Mouse (Mus musculus) embryonic facial prominence, embryonic 11.5 days (tissue): ENCODE results near the gene Kyat1. TPM values are rescaled to one million over a fixed set of nuclear protein-coding genes. Genes with fewer than 3 reads are reported as not detected.

Experiments
- polyA plus RNA-seq: library from polyadenylated mRNA; unstranded; fragments of >200 nt; fragmentation: Nextera tagmentation; extraction: Ambion mirVana; gene quantifications from 2 replicates; pipeline ENCODE4 v1.2.1, GENCODE M21; 2014

Kyat1 gene
- polyA plus RNA-seq, 1 experiment from 2014 or later: 6.7 TPM

Other genes with a start within 250 kb of the Kyat1 start
- 104 and 108 TPM in 2 replicates for gene Sptan1, start 240.3 kb downstream of the Kyat1 start, polyA plus RNA-seq
- gene Wdr34, start 157.0 kb downstream of the Kyat1 start, polyA plus RNA-seq: 29.7 and 29.8 TPM in 2 replicates
- 705 and 768 TPM in 2 replicates for gene Set, start 148.5 kb downstream of the Kyat1 start, polyA plus RNA-seq
- 7.8 and 8.8 TPM in 2 replicates for gene Pkn3, start 128.2 kb downstream of the Kyat1 start, polyA plus RNA-seq
- 30.9 and 31.6 TPM in 2 replicates for gene Zdhhc12, start 112.2 kb downstream of the Kyat1 start, polyA plus RNA-seq
- gene Zer1, start 81.3 kb downstream of the Kyat1 start, polyA plus RNA-seq: 5.2 and 5.3 TPM in 2 replicates
- gene Tbc1d13, start 72.1 kb downstream of the Kyat1 start, polyA plus RNA-seq: 11.0 and 14.1 TPM in 2 replicates
- gene Endog, start 34.4 kb downstream of the Kyat1 start, polyA plus RNA-seq: 14.4 and 16.9 TPM in 2 replicates
- gene Spout1, start 27.4 kb downstream of the Kyat1 start, polyA plus RNA-seq: 75.4 and 82.5 TPM in 2 replicates
- 50.3 and 50.5 TPM in 2 replicates for gene Lrrc8a, start 31.9 kb upstream of the Kyat1 start, polyA plus RNA-seq
- 0.13 TPM in 1 of 2 replicates, not detected in the other for gene Gm28035, start 34.7 kb upstream of the Kyat1 start, polyA plus RNA-seq
- 2.3 and 4.5 TPM in 2 replicates for gene Phyhd1, start 60.4 kb upstream of the Kyat1 start, polyA plus RNA-seq
- gene Gm28038, start 75.2 kb upstream of the Kyat1 start, polyA plus RNA-seq: not detected in 2 replicates
- 21.5 and 26.5 TPM in 2 replicates for gene Dolk, start 80.5 kb upstream of the Kyat1 start, polyA plus RNA-seq
- 54.0 and 58.9 TPM in 2 replicates for gene Nup188, start 80.5 kb upstream of the Kyat1 start, polyA plus RNA-seq
- gene Sh3glb2, start 153.5 kb upstream of the Kyat1 start, polyA plus RNA-seq: 41.6 and 50.0 TPM in 2 replicates
- gene Miga2, start 158.4 kb upstream of the Kyat1 start, polyA plus RNA-seq: 15.6 and 18.0 TPM in 2 replicates
- gene Dolpp1, start 186.4 kb upstream of the Kyat1 start, polyA plus RNA-seq: 29.1 and 33.4 TPM in 2 replicates
- 24.0 and 29.6 TPM in 2 replicates for gene Crat, start 210.0 kb upstream of the Kyat1 start, polyA plus RNA-seq
- 53.7 and 62.4 TPM in 2 replicates for gene Ptpa, start 210.2 kb upstream of the Kyat1 start, polyA plus RNA-seq